25 mouse cellular contexts compared by ENCODE assay signal in the genomic region with DNA sequence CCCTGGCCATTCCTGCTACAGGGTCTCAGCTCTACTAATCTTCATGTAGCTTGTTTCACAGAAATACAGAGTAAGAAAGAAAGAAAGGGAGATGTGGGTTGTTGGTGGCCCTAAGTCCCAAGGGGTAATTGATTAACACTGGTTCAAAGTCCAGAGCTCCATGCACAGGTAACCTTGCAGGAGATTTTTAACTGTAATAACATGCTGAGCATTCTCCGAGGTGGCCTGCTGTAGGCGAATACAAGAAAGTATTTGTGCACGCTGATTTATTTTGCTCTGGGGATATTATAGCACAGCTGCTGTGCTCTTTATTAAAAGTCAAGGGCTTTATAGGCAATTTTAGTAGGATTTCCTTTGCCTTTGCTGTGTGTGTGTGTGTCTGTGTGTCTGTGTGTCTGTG.
DNase-seq lines count a peak whose midpoint lies in the region; ATAC-seq and TF ChIP-seq lines count a peak whose summit lies in the region.
"Had no signal": no experiment of that assay in that cellular context is flagged by ENCODE, and none has a peak within 500 bp of the region (broad histone marks: within the 10 kb centered on the region; RNA-seq: fewer than 3 reads in every experiment).

No protein-coding gene starts in this region.

- no peak overlapping the region for H3K4me2 ChIP-seq in neural tube, embryonic 13.5 days
- no peak overlapping the region for H3K4me2 ChIP-seq in kidney, postnatal 0 days (ENCODE audit: low read length)
- H3K4me2 ChIP-seq: heart, embryonic 15.5 days; hindbrain, embryonic 13.5 days; liver, embryonic 15.5 days; lung, embryonic 15.5 days had no signal

- peaks cover 8% of the 10 kb centered on the region for H3K4me1 ChIP-seq in neural tube, embryonic 13.5 days (replicated peaks)
- H3K4me1 ChIP-seq in kidney, postnatal 0 days (replicated peaks; ENCODE audit: insufficient read depth, low read length), result no peaks in the 10 kb centered on the region
- H3K4me1 ChIP-seq: forebrain, embryonic 10.5 days; heart, embryonic 15.5 days; liver, embryonic 15.5 days; lung, embryonic 15.5 days; megakaryocyte, embryonic 14.5 days had no signal

- TF ChIP-seq CTCF in kidney, postnatal 0 days (IDR thresholded peaks at IDR 0.05; ENCODE audit: low read depth), result no peak

- 44% methylated on average over 3 of the region's 3 CpGs for WGBS in neural tube, embryonic 13.5 days
- WGBS in kidney, postnatal 0 days, result 37% methylated on average over 3 of the region's 3 CpGs

- no peak overlapping the region for H3K4me3 ChIP-seq in neural tube, embryonic 13.5 days
- no peak overlapping the region for H3K4me3 ChIP-seq in kidney, postnatal 0 days (replicated peaks; ENCODE audit: low read depth, low read length)
- H3K4me3 ChIP-seq: forebrain, embryonic 10.5 days; heart, adult 2 months; heart, embryonic 15.5 days; hindbrain, embryonic 13.5 days; liver, embryonic 15.5 days; lung, embryonic 15.5 days; megakaryocyte, embryonic 14.5 days had no signal

- H3K9ac ChIP-seq in neural tube, embryonic 13.5 days, result no peak overlapping the region
- H3K9ac ChIP-seq in kidney, postnatal 0 days (ENCODE audit: low read depth, low read length), result no peak overlapping the region
- H3K9ac ChIP-seq: forebrain, postnatal 0 days; heart, embryonic 15.5 days; hindbrain, embryonic 13.5 days; liver, embryonic 15.5 days; lung, embryonic 15.5 days had no signal

- DNase-seq in neural tube, embryonic 10.5 days (ENCODE audit: extremely low spot score, low spot score), result no peak
- DNase-seq in kidney, adult 8-10 months, result peak; percentile 54 to 55
- DNase-seq in kidney, postnatal 0 days (ENCODE audit: low spot score), result peak; percentile 49
- no peak for DNase-seq in right cerebral cortex, postnatal 36 days (ENCODE audit: low spot score in 2 of 2)
- no peak for DNase-seq in spleen, adult 12 weeks (ENCODE audit: low spot score)
- DNase-seq in heart, adult 8-10 months (ENCODE audit: low spot score), result no peak
- DNase-seq: adrenal gland, adult 2 months; cerebellum, adult 11-12 months; cerebellum, postnatal 10 days; forebrain, postnatal 0 days; gastrocnemius, postnatal 36 days; heart, adult 2 months; heart, postnatal 36 days; liver; lung, postnatal 36 days; retina, postnatal 1 day; right cerebral cortex, postnatal 25 days; thymus, postnatal 36 days had no signal

- no peaks in the 10 kb centered on the region for H3K36me3 ChIP-seq in neural tube, embryonic 13.5 days
- no peaks in the 10 kb centered on the region for H3K36me3 ChIP-seq in kidney, postnatal 0 days (ENCODE audit: insufficient read depth, low read length)
- H3K36me3 ChIP-seq: forebrain, embryonic 10.5 days; heart, embryonic 15.5 days; hindbrain, embryonic 13.5 days; liver, embryonic 15.5 days; lung, embryonic 15.5 days had no signal

- H3K9me3 ChIP-seq in neural tube, embryonic 13.5 days, result no peaks in the 10 kb centered on the region
- H3K9me3 ChIP-seq in kidney, postnatal 0 days (replicated peaks; ENCODE audit: low read length), result no peaks in the 10 kb centered on the region
- H3K9me3 ChIP-seq: forebrain, embryonic 10.5 days; heart, embryonic 15.5 days; hindbrain, embryonic 13.5 days; liver, embryonic 15.5 days; lung, embryonic 15.5 days had no signal

- no peaks in the 10 kb centered on the region for H3K27me3 ChIP-seq in neural tube, embryonic 13.5 days
- no peaks in the 10 kb centered on the region for H3K27me3 ChIP-seq in kidney, postnatal 0 days (ENCODE audit: insufficient read depth, low read length)
- H3K27me3 ChIP-seq: heart, embryonic 15.5 days; hindbrain, embryonic 13.5 days; liver, embryonic 15.5 days; lung, embryonic 15.5 days; megakaryocyte, embryonic 14.5 days had no signal

- ATAC-seq in neural tube, embryonic 13.5 days (ENCODE audit: low read depth), result no peak
- ATAC-seq in kidney, postnatal 0 days (replicated peaks; ENCODE audit: low FRiP score, low read depth), result peak; percentile 68
- ATAC-seq: forebrain, postnatal 0 days had no signal

- H3K27ac ChIP-seq in neural tube, embryonic 13.5 days (replicated peaks), result peak overlapping the region; percentile 62
- H3K27ac ChIP-seq in kidney, postnatal 0 days, result peak overlapping the region; percentile 38; the same call in 1 of the 2 replicates
- H3K27ac ChIP-seq: forebrain, embryonic 10.5 days; heart, adult 2 months; heart, embryonic 15.5 days; hindbrain, embryonic 13.5 days; liver, embryonic 15.5 days; lung, embryonic 15.5 days had no signal

Comparison
In these comparisons a context has a peak if more than half of its experiments do, and no peak if none do; other contexts are left out.
1. DNase-seq: peak in kidney, adult 8-10 months (2 of 2) and kidney, postnatal 0 days (single experiment); none in neural tube, embryonic 10.5 days (single experiment), right cerebral cortex, postnatal 36 days (0 of 2), spleen, adult 12 weeks (single experiment) and heart, adult 8-10 months (single experiment).